Mouse (Mus musculus) ES-Bruce4 (cell line): ENCODE measurements around the gene Tmem86a. TPM values are rescaled to one million over a fixed set of nuclear protein-coding genes. Genes with fewer than 3 reads are reported as not detected.

ENCODE experiments used
- H3K27ac ChIP-seq: 2 replicates; pipeline ENCODE4 v1.5.1; 2012; ENCODE audit warnings: low read length, inconsistent platforms; ENCODE audit not compliant: insufficient read depth
- H3K27me3 ChIP-seq: 2 replicates; pipeline ENCODE4 v1.6.1; 2012; ENCODE audit warnings: mild to moderate bottlenecking, low read length, inconsistent platforms; ENCODE audit not compliant: control insufficient read depth, poor library complexity, insufficient read depth, severe bottlenecking
- H3K36me3 ChIP-seq: 2 replicates; pipeline ENCODE4 v1.6.1; 2012; ENCODE audit warnings: inconsistent platforms, mild to moderate bottlenecking, low read length, moderate library complexity; ENCODE audit not compliant: control insufficient read depth, poor library complexity, insufficient read depth, severe bottlenecking
- H3K4me1 ChIP-seq: one replicate; pipeline ENCODE4 v1.8.1; 2011; ENCODE audit warnings: low read length; ENCODE audit not compliant: control insufficient read depth, insufficient read depth
- H3K4me3 ChIP-seq: 2 replicates; pipeline ENCODE4 v1.5.1; 2011; ENCODE audit warnings: low read depth, mild to moderate bottlenecking, low read length
- H3K9ac ChIP-seq: 2 replicates; pipeline ENCODE4 v1.6.1; 2012; ENCODE audit warnings: low read depth, mild to moderate bottlenecking, inconsistent platforms; ENCODE audit not compliant: poor library complexity, severe bottlenecking
- H3K9me3 ChIP-seq: replicated peaks from 2 replicates; pipeline ENCODE4 v1.6.1; 2012; ENCODE audit warnings: mild to moderate bottlenecking, low read length, inconsistent platforms; ENCODE audit not compliant: control insufficient read depth, poor library complexity, insufficient read depth, severe bottlenecking
- CTCF ChIP-seq: IDR thresholded peaks from one replicate; pipeline ENCODE4 v1.8.1; 2011; ENCODE audit warnings: low read depth, low read length
- POLR2A ChIP-seq: IDR thresholded peaks from one replicate; pipeline ENCODE4 v1.8.1; 2011; ENCODE audit warnings: low read length; ENCODE audit not compliant: insufficient read depth
- polyA plus RNA-seq: library from polyadenylated mRNA; stranded (reverse); fragments of >200 nt; gene quantifications from 2 replicates; pipeline ENCODE4 v1.2.4, GENCODE M21; 2011; ENCODE audit warnings: low read depth; ENCODE audit not compliant: missing spikeins, insufficient read depth, insufficient read length

Gene Tmem86a
- polyA plus RNA-seq, 1 experiment: 2.0 TPM

GRCm38 (mm10) chr7:47103671-47104414, 53.4 kb downstream of the Tmem86a start:
- Histone ChIP-seq H3K27ac (no peak overlapping the region), H3K9ac (no peak overlapping the region), H3K4me3 (no peak overlapping the region), H3K27me3 (no peaks in the 10 kb centered on the region), H3K36me3 (no peaks in the 10 kb centered on the region), H3K9me3 (no peaks in the 10 kb centered on the region), H3K4me1 (no peaks in the 10 kb centered on the region)
- no peak for TF ChIP-seq POLR2A
- no peak for TF ChIP-seq CTCF

Other genes starting within 250 kb of the Tmem86a start
- gene Ldha, start 209.1 kb upstream of the Tmem86a start, polyA plus RNA-seq: 626 and 671 TPM in 2 replicates
- gene Ldhc, start 189.4 kb upstream of the Tmem86a start, polyA plus RNA-seq: 0.57 and 1.3 TPM in 2 replicates
- 198 and 217 TPM in 2 replicates for gene Tsg101, start 130.6 kb upstream of the Tmem86a start, polyA plus RNA-seq
- gene Uevld, start 92.1 kb upstream of the Tmem86a start, polyA plus RNA-seq: 56.6 and 64.5 TPM in 2 replicates
- not detected in 2 replicates for gene Gm9999, start 67.0 kb upstream of the Tmem86a start, polyA plus RNA-seq
- 16.8 and 18.0 TPM in 2 replicates for gene Spty2d1, start 42.2 kb upstream of the Tmem86a start, polyA plus RNA-seq
- not detected in 2 replicates for gene Ptpn5, start 83.1 kb downstream of the Tmem86a start, polyA plus RNA-seq
- gene Mrgpra6, start 154.3 kb downstream of the Tmem86a start, polyA plus RNA-seq: not detected in 2 replicates
- not detected in 2 replicates for gene Mrgpra9, start 202.2 kb downstream of the Tmem86a start, polyA plus RNA-seq